Mouse (Mus musculus) erythroblast, embryonic 14.5 days (primary cell): Measurements from ENCODE around the gene Tcp11l1. TPM values are rescaled to one million over a fixed set of nuclear protein-coding genes. Genes with fewer than 3 reads are reported as not detected.

Experiments
- H3K27me3 ChIP-seq: 2 replicates; pipeline ENCODE4 v1.6.1; 2012; ENCODE audit warnings: inconsistent platforms; ENCODE audit not compliant: control insufficient read depth
- H3K36me3 ChIP-seq: 2 replicates; pipeline ENCODE4 v1.6.1; 2012; ENCODE audit warnings: mild to moderate bottlenecking, inconsistent platforms; ENCODE audit not compliant: control insufficient read depth
- H3K4me1 ChIP-seq: 2 replicates; pipeline ENCODE4 v1.6.1; 2012; ENCODE audit warnings: inconsistent platforms; ENCODE audit not compliant: control insufficient read depth
- H3K4me3 ChIP-seq: replicated peaks from 2 replicates; pipeline ENCODE3; 2012; ENCODE audit warnings: moderate library complexity, mild to moderate bottlenecking, inconsistent platforms
- H3K9me3 ChIP-seq: 2 replicates; pipeline ENCODE4 v1.6.1; 2012; ENCODE audit warnings: low read length, inconsistent platforms, mixed read lengths; ENCODE audit not compliant: control insufficient read depth
- GATA1 ChIP-seq: IDR thresholded peaks from 2 replicates; pipeline ENCODE4 v1.6.1; 2012; ENCODE audit warnings: low read length, inconsistent platforms, mixed read lengths
- TAL1 ChIP-seq: IDR thresholded peaks from 3 replicates; pipeline ENCODE4 v1.6.1; 2012; ENCODE audit warnings: low read length, inconsistent platforms, mixed read lengths
- polyA plus RNA-seq: library from polyadenylated mRNA; stranded (reverse); fragments of >175 nt; gene quantifications from 2 replicates; pipeline ENCODE4 v1.2.3, GENCODE M21; 2012

Tcp11l1 gene
- polyA plus RNA-seq, 1 experiment: 0.07 TPM

DNA sequence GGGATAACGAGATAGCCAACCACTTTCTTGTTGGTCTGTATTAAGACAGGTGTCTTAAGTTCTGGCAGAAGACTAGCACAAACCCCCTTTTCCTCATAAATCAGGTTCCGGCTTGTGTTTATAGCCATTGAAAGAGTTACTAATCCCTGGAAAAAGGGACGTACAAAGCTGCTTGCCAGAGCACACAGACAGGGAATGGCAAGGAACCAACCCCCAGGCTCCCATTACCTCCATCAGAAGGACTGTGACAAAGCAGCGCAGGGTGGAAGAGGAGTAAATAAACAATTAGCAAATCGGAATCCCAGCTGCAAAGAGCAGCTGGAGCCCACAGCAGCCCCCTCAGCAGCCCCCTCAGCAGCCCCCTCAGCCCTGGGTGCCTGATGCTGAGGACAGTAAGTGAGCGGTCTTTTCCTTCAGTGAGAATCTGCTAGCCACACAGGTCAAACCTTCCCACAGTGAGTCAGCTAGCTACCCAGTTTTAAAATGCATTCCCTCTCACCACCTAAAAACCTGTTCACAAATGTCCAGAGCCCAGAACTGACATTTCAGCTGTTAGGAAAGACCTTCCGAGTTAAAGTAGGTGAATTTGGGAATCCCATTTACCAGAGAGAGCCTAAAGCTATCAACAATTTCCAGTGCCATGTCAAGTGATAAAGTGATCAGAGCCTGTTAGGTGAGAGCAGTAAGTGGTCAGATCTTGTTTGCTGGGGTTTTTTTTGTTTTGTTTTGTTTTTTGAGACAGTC, 29.2 kb upstream of the Tcp11l1 start:
- no peaks in the 10 kb centered on the region for H3K9me3 ChIP-seq
- no peaks in the 10 kb centered on the region for H3K36me3 ChIP-seq
- TF ChIP-seq TAL1: no peak
- TF ChIP-seq GATA1: no peak
- H3K27me3 ChIP-seq: peaks cover 45% of the 10 kb centered on the region
- no peak overlapping the region for H3K4me3 ChIP-seq
- H3K4me1 ChIP-seq: peaks cover 13% of the 10 kb centered on the region

GRCm38 (mm10) chr2:104740248-104740949, 28.4 kb upstream of the Tcp11l1 start:
- Histone ChIP-seq H3K9me3 (no peaks in the 10 kb centered on the region), H3K36me3 (no peaks in the 10 kb centered on the region), H3K4me1 (peaks cover 11% of the 10 kb centered on the region), H3K27me3 (peaks cover 45% of the 10 kb centered on the region), H3K4me3 (no peak overlapping the region)
- TF ChIP-seq TAL1 (no peak), GATA1 (no peak)

DNA sequence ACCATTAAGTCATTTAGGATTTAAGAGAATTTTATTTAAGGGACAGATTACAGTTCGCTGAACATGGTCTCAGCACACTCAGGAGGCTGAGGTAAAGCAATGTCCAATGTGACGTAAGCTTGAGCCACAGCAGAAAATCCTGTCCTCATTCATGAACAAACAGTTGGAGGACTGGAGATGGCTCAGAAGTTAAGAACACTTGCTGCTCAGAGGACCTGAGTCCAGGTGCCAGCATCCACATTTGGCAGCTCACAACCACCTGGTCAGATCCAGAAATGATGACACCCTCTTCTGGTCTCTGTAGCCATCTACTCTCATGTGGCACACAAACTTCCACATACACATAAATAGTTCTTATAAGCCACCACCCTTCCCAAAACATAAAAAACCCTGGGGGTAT, 27.7 kb upstream of the Tcp11l1 start:
- Histone ChIP-seq H3K9me3 (no peaks in the 10 kb centered on the region), H3K27me3 (peaks cover 43% of the 10 kb centered on the region), H3K4me3 (no peak overlapping the region), H3K4me1 (peaks cover 11% of the 10 kb centered on the region), H3K36me3 (no peaks in the 10 kb centered on the region)
- no peak for TF ChIP-seq GATA1
- TF ChIP-seq TAL1: no peak

DNA sequence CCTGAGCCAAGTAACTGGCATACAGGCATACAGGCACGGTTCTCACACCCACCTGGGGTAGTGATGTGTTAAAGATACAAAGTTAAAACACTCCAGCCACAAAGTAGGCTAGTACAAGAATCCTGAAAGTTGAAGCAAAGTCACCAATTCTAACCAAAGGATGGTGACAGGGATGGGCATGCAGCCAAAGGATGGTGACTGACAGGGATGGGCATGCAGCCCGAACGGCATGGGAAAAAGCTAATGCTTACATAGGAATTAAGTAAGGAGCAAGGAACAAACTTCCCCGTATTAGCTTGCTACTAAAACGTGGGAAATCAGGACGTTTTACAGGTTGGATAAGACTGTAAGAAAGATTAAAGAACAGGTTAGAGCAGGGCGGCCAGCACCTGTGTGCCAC, 24.3 kb upstream of the Tcp11l1 start:
- peaks cover 17% of the 10 kb centered on the region for H3K27me3 ChIP-seq
- H3K36me3 ChIP-seq: no peaks in the 10 kb centered on the region
- H3K9me3 ChIP-seq: no peaks in the 10 kb centered on the region
- no peaks in the 10 kb centered on the region for H3K4me1 ChIP-seq
- H3K4me3 ChIP-seq: no peak overlapping the region
- TF ChIP-seq TAL1: no peak
- TF ChIP-seq GATA1: no peak

GRCm38 (mm10) chr2:104732562-104733256, 20.7 kb upstream of the Tcp11l1 start:
- TF ChIP-seq TAL1 (no peak), GATA1 (no peak)
- Histone ChIP-seq H3K9me3 (no peaks in the 10 kb centered on the region), H3K36me3 (no peaks in the 10 kb centered on the region; the same call in 1 of the 2 replicates), H3K4me3 (no peak overlapping the region), H3K27me3 (no peaks in the 10 kb centered on the region), H3K4me1 (no peaks in the 10 kb centered on the region)

DNA sequence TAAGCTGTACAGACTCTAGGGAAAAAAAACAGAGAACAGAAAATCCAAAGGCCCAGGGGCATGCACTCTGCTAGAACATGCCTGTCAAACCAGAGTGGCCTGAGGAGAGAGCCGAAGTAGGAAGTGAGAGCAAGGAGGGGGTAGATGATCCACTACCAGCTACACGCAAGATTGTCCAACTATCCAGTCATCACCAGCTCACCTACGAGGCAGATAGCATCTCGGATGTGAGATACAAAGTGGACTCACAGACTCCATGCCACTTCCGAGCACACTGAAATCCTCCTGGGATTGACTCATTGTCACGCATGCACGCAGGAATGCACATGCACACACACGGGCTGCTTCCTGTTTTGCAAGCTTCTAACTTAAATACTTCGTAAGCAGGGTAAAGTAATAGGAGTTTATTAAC, 20.1 kb upstream of the Tcp11l1 start:
- Histone ChIP-seq H3K9me3 (no peaks in the 10 kb centered on the region), H3K4me3 (no peak overlapping the region), H3K36me3 (no peaks in the 10 kb centered on the region; the same call in 1 of the 2 replicates), H3K4me1 (no peaks in the 10 kb centered on the region), H3K27me3 (no peaks in the 10 kb centered on the region)
- TF ChIP-seq TAL1: no peak
- no peak for TF ChIP-seq GATA1

GRCm38 (mm10) chr2:104727369-104727768, 15.4 kb upstream of the Tcp11l1 start:
- H3K36me3 ChIP-seq: no peaks in the 10 kb centered on the region; the same call in 1 of the 2 replicates

GRCm38 (mm10) chr2:104722021-104722420, 10.1 kb upstream of the Tcp11l1 start:
- Histone ChIP-seq H3K9me3 (no peaks in the 10 kb centered on the region), H3K4me3 (no peak overlapping the region), H3K36me3 (no peaks in the 10 kb centered on the region), H3K4me1 (no peaks in the 10 kb centered on the region), H3K27me3 (no peaks in the 10 kb centered on the region)
- TF ChIP-seq TAL1: no peak
- no peak for TF ChIP-seq GATA1

More at GRCm38 (mm10) chr2:104727369-104727768, 15.4 kb upstream of the Tcp11l1 start:
- Histone ChIP-seq H3K4me3 (no peak overlapping the region), H3K4me1 (no peaks in the 10 kb centered on the region), H3K27me3 (no peaks in the 10 kb centered on the region), H3K9me3 (no peaks in the 10 kb centered on the region)
- TF ChIP-seq GATA1 (no peak), TAL1 (no peak)

DNA sequence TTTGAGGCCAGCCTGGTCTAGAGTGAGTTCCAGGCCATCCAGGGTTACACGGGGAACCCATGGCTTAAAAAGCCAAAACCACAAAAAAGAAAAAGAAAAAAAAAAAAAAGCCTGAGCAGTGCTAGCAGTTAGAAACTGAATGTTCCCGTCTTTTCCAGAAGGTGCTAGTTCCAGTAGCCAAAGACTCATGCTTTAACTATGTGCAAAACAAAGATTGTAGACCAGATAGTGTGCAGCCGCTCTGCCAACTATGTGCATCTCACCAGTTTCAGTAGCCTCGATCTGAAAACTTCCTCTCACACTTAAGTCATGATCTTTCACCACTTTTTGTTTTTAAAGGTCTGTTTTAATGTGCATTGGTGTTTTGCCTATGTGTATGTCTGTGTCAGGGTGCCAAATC, 5.9 kb upstream of the Tcp11l1 start:
- Histone ChIP-seq H3K4me3 (no peak overlapping the region), H3K27me3 (peaks cover 4% of the 10 kb centered on the region; the same call in 1 of the 2 replicates), H3K9me3 (no peaks in the 10 kb centered on the region), H3K4me1 (no peaks in the 10 kb centered on the region), H3K36me3 (no peaks in the 10 kb centered on the region)
- TF ChIP-seq TAL1 (no peak), GATA1 (no peak)
